Mouse (Mus musculus) embryonic facial prominence, embryonic 13.5 days (tissue): ENCODE results near the gene Gm6890. TPM values are rescaled to one million over a fixed set of nuclear protein-coding genes. Genes with fewer than 3 reads are reported as not detected.
"Not testable (repeated sequence)": the region's sequence is repeated elsewhere in the genome, so short reads cannot be mapped to it uniquely, and the experiment has no call there.

Source experiments
- ATAC-seq: fragments of 200-750 bp; cut with Nextera tagmentation; 2 replicates; pipeline ENCODE4 v1.8.0; 2017; ENCODE audit warnings: low read depth; ENCODE audit not compliant: insufficient number of reproducible peaks, insufficient read depth, low FRiP score, low TSS enrichment
- H3K27ac ChIP-seq: fragments of 300-500 bp; sonication (generic); 2 replicates; pipeline ENCODE4 v1.5.1; 2015; ENCODE audit warnings: moderate library complexity, mild to moderate bottlenecking, inconsistent platforms
- H3K27me3 ChIP-seq: fragments of 300-500 bp; sonication (generic); 2 replicates; pipeline ENCODE4 v1.6.1; 2015; ENCODE audit warnings: mild to moderate bottlenecking, inconsistent platforms
- H3K36me3 ChIP-seq: fragments of 300-500 bp; sonication (generic); 2 replicates; pipeline ENCODE4 v1.6.1; 2015; ENCODE audit warnings: mild to moderate bottlenecking, inconsistent platforms
- H3K4me1 ChIP-seq: fragments of 300-500 bp; sonication (generic); 2 replicates; pipeline ENCODE4 v1.6.1; 2015; ENCODE audit warnings: inconsistent platforms
- H3K4me2 ChIP-seq: fragments of 300-500 bp; sonication (generic); 2 replicates; pipeline ENCODE4 v1.6.1; 2015; ENCODE audit warnings: moderate library complexity, mild to moderate bottlenecking, inconsistent platforms
- H3K4me3 ChIP-seq: fragments of 300-500 bp; sonication (generic); 2 replicates; pipeline ENCODE4 v1.5.1; 2015; ENCODE audit warnings: mild to moderate bottlenecking, inconsistent platforms
- H3K9ac ChIP-seq: fragments of 300-500 bp; sonication (generic); 2 replicates; pipeline ENCODE4 v1.6.1; 2015; ENCODE audit warnings: mild to moderate bottlenecking, inconsistent platforms
- H3K9me3 ChIP-seq: fragments of 300-500 bp; sonication (generic); 2 replicates; pipeline ENCODE4 v1.6.1; 2016; ENCODE audit warnings: inconsistent platforms
- WGBS: fragments of 180-500 bp; shearing (Covaris S2); methylation state at CpG from one replicate; pipeline ENCODE4 v1.1.7; 2015; ENCODE audit warnings: mixed read lengths; 5-methylcytosine and 5-hydroxymethylcytosine counted together
- polyA plus RNA-seq: library from polyadenylated mRNA; unstranded; fragments of >200 nt; fragmentation: Nextera tagmentation; extraction: Ambion mirVana; gene quantifications from 2 replicates; pipeline ENCODE4 v1.2.1, GENCODE M21; 2015

The Gm6890 gene
- polyA plus RNA-seq = not detected in 2 replicates

DNA sequence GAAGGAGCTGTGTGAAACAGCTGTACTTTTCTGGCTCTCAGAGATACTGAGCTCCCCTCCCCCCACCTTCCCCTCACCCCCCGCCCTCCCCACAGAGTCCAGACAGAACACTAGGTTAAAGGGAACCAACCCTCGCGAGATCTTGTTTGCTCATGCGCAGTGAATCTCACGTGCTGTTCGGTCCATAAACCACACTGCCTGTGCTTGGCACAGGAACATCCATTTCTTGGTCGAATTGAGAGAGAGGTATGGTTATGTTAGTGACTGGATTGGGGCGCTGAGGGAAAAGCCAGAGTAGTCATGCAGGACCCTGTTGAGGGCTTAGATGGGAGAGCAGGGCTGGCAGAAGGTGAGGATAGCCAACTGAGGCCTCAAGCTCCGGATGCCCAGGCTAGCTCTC is at the start of gene Gm6890:
TSS of gene Gm6890 (plus strand) at position 301 of the 400 bp plus-strand sequence.
- not testable (repeated sequence) for H3K27me3 ChIP-seq, H3K36me3 ChIP-seq, H3K27ac ChIP-seq, ATAC-seq, H3K9ac ChIP-seq, H3K4me1 ChIP-seq, H3K4me3 ChIP-seq, H3K9me3 ChIP-seq, H3K4me2 ChIP-seq
- WGBS = 80% methylated on average over 9 of the region's 9 CpGs

DNA sequence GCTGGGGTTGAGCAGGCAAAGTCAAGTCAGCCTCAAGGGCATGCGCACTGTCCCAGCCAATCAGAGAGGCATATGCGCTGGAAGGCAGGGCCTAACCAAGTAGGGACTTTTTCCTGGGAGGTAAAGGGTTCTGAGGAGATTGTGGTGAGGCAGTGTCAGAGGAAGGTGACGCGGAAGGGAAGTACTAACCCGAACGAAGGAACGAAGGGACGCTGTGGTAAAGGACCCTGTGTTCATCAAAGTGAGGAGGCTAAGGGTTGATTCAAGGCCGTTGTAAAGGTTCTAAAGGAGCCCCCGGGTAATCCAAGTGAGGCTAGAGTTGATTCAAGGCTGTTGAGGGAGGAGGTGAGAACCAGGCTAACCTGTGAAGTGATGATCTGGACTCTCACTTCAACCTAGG is 14.5 kb upstream of the Gm6890 start:
- not testable (repeated sequence) for H3K9me3 ChIP-seq, H3K4me1 ChIP-seq, H3K27ac ChIP-seq, ATAC-seq, H3K4me3 ChIP-seq, H3K9ac ChIP-seq, H3K27me3 ChIP-seq, H3K4me2 ChIP-seq, H3K36me3 ChIP-seq
- WGBS = 89% methylated on average over 10 of the region's 10 CpGs

DNA sequence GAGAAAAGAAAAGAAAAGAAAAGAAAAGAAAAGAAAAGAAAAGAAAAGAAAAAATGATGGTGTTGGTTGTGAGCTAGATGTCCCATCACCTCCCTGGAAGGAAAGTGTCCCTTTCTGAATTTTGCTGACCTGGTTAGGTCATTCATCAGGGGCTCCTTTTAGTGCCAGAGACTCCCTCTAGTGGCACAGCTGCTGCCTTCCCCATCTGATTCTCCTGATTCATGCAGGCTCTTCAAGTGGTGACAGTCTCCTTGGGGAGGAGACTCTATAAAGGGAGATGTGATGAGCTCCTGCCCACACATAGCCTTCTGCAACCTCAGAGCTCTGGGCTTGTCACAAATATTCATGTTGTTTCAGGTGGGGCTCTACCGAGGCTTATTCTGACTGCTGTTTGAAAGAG is 30.0 kb downstream of the Gm6890 start:
- not testable (repeated sequence) for H3K4me3 ChIP-seq, H3K27ac ChIP-seq, H3K4me2 ChIP-seq, H3K9ac ChIP-seq, H3K4me1 ChIP-seq, ATAC-seq, H3K9me3 ChIP-seq, H3K36me3 ChIP-seq, H3K27me3 ChIP-seq
- WGBS = no CpG with 5 or more reads among the region's 1 CpGs

Other genes starting within 250 kb of the Gm6890 start
- gene Olfr1326-ps1, start 166.0 kb upstream of the Gm6890 start, polyA plus RNA-seq = not detected in 2 replicates
- gene Olfr1325, start 148.2 kb upstream of the Gm6890 start, polyA plus RNA-seq = not detected in 2 replicates
- not detected in 2 replicates for gene Gm5640, start 95.3 kb upstream of the Gm6890 start, polyA plus RNA-seq
- gene Gm5936, start 96.3 kb downstream of the Gm6890 start, polyA plus RNA-seq = not detected in 2 replicates